Mouse (Mus musculus): ENCODE data around the gene Pim1. TPM values are rescaled to one million over a fixed set of nuclear protein-coding genes. Genes with fewer than 3 reads are reported as not detected.
"Not testable (repeated sequence)": the region's sequence is repeated elsewhere in the genome, so short reads cannot be mapped to it uniquely, and the experiment has no call there.

The Pim1 gene
- polyA plus RNA-seq, 1 experiment from 2014 or later = 47.0 TPM

GRCm38 (mm10) chr17:29450899-29451840 is 39.4 kb upstream of the Pim1 start:
- H3K27me3 ChIP-seq (replicated peaks; ENCODE audit: control insufficient read depth, insufficient read depth, low read length) = no peaks in the 10 kb centered on the region
- H3K4me2 ChIP-seq = peak overlapping the region; percentile 43
- peaks cover 38% of the 10 kb centered on the region for H3K4me1 ChIP-seq (replicated peaks; ENCODE audit: control insufficient read depth, insufficient read depth, low read length)
- no peak for ATAC-seq (replicated peaks; ENCODE audit: low FRiP score)
- peaks cover 4% of the 10 kb centered on the region; the same call in 1 of the 2 replicates for H3K9me3 ChIP-seq (ENCODE audit: control insufficient read depth, low read length)
- no peak overlapping the region for H3K9ac ChIP-seq (ENCODE audit: low read depth, low read length)
- no peak overlapping the region for H3K4me3 ChIP-seq (ENCODE audit: low read depth, low read length)
- 21% methylated on average over 34 of the region's 34 CpGs for WGBS
- H3K36me3 ChIP-seq (ENCODE audit: control insufficient read depth, insufficient read depth, low read length) = no peaks in the 10 kb centered on the region
- peak; percentile 71 for DNase-seq (ENCODE audit: low spot score)
- peak overlapping the region; percentile 71 for H3K27ac ChIP-seq (ENCODE audit: low read depth, low read length)

- no peak overlapping the region for H3K27ac ChIP-seq (ENCODE audit: low read depth, low read length)
- no peak overlapping the region for H3K4me3 ChIP-seq (ENCODE audit: low read depth, low read length)
- H3K9me3 ChIP-seq (ENCODE audit: control insufficient read depth, low read length) = peaks cover 4% of the 10 kb centered on the region; the same call in 1 of the 2 replicates
- H3K27me3 ChIP-seq (replicated peaks; ENCODE audit: control insufficient read depth, insufficient read depth, low read length) = no peaks in the 10 kb centered on the region
- no peak overlapping the region for H3K9ac ChIP-seq (ENCODE audit: low read depth, low read length)
- no peak for ATAC-seq (replicated peaks; ENCODE audit: low FRiP score)
- H3K36me3 ChIP-seq (ENCODE audit: control insufficient read depth, insufficient read depth, low read length) = no peaks in the 10 kb centered on the region
- H3K4me2 ChIP-seq = 0 out of 2 replicates have a peak overlapping the region, but pooled peaks have one; percentile 6
- WGBS = 48% methylated on average over 8 of the region's 8 CpGs
- DNase-seq (ENCODE audit: low spot score) = no peak
- peaks cover 36% of the 10 kb centered on the region for H3K4me1 ChIP-seq (replicated peaks; ENCODE audit: control insufficient read depth, insufficient read depth, low read length)
Observed at GRCm38 (mm10) chr17:29451841-29452210, 38.7 kb upstream of the Pim1 start.

- not testable (repeated sequence) for H3K36me3 ChIP-seq (ENCODE audit: control insufficient read depth, insufficient read depth, low read length); H3K9ac ChIP-seq (ENCODE audit: low read depth, low read length); H3K4me2 ChIP-seq; H3K27ac ChIP-seq (ENCODE audit: low read depth, low read length); ATAC-seq (replicated peaks; ENCODE audit: low FRiP score); DNase-seq (ENCODE audit: low spot score); H3K27me3 ChIP-seq (replicated peaks; ENCODE audit: control insufficient read depth, insufficient read depth, low read length); H3K9me3 ChIP-seq (ENCODE audit: control insufficient read depth, low read length); H3K4me3 ChIP-seq (ENCODE audit: low read depth, low read length)
- H3K4me1 ChIP-seq (replicated peaks; ENCODE audit: control insufficient read depth, insufficient read depth, low read length) = peaks cover 26% of the 10 kb centered on the region
- 100% methylated on average over 2 of the region's 3 CpGs for WGBS
Observed at GRCm38 (mm10) chr17:29454119-29454518, 36.4 kb upstream of the Pim1 start.

- peaks cover 29% of the 10 kb centered on the region for H3K4me1 ChIP-seq (replicated peaks; ENCODE audit: control insufficient read depth, insufficient read depth, low read length)
- no peak overlapping the region for H3K9ac ChIP-seq (ENCODE audit: low read depth, low read length)
- 78% methylated on average over 9 of the region's 9 CpGs for WGBS
- H3K4me3 ChIP-seq (ENCODE audit: low read depth, low read length) = no peak overlapping the region
- H3K27me3 ChIP-seq (replicated peaks; ENCODE audit: control insufficient read depth, insufficient read depth, low read length) = peaks cover 18% of the 10 kb centered on the region
- H3K36me3 ChIP-seq (ENCODE audit: control insufficient read depth, insufficient read depth, low read length) = no peaks in the 10 kb centered on the region
- DNase-seq (ENCODE audit: low spot score) (no peak), ATAC-seq (replicated peaks; ENCODE audit: low FRiP score) (no peak)
- H3K27ac ChIP-seq (ENCODE audit: low read depth, low read length) = no peak overlapping the region
- H3K4me2 ChIP-seq = no peak overlapping the region
- H3K9me3 ChIP-seq (ENCODE audit: control insufficient read depth, low read length) = peaks cover 4% of the 10 kb centered on the region; the same call in 1 of the 2 replicates
Observed at GRCm38 (mm10) chr17:29455411-29456120, 35.0 kb upstream of the Pim1 start.

GRCm38 (mm10) chr17:29456476-29456875 is 34.1 kb upstream of the Pim1 start:
- no peaks in the 10 kb centered on the region for H3K36me3 ChIP-seq (ENCODE audit: control insufficient read depth, insufficient read depth, low read length)
- H3K9me3 ChIP-seq (ENCODE audit: control insufficient read depth, low read length) = peaks cover 4% of the 10 kb centered on the region; the same call in 1 of the 2 replicates
- ATAC-seq (replicated peaks; ENCODE audit: low FRiP score) (no peak), DNase-seq (ENCODE audit: low spot score) (no peak)
- no peak overlapping the region for H3K4me3 ChIP-seq (ENCODE audit: low read depth, low read length)
- peaks cover 22% of the 10 kb centered on the region for H3K27me3 ChIP-seq (replicated peaks; ENCODE audit: control insufficient read depth, insufficient read depth, low read length)
- no peak overlapping the region for H3K4me2 ChIP-seq
- no peak overlapping the region for H3K9ac ChIP-seq (ENCODE audit: low read depth, low read length)
- WGBS = 94% methylated on average over 4 of the region's 4 CpGs
- H3K27ac ChIP-seq (ENCODE audit: low read depth, low read length) = no peak overlapping the region
- H3K4me1 ChIP-seq (replicated peaks; ENCODE audit: control insufficient read depth, insufficient read depth, low read length) = peaks cover 20% of the 10 kb centered on the region

- DNase-seq (ENCODE audit: low spot score) (no peak), ATAC-seq (replicated peaks; ENCODE audit: low FRiP score) (no peak)
- 80% methylated on average over 2 of the region's 2 CpGs for WGBS
- Histone ChIP-seq H3K36me3 (ENCODE audit: control insufficient read depth, insufficient read depth, low read length) (no peaks in the 10 kb centered on the region), H3K4me3 (ENCODE audit: low read depth, low read length) (no peak overlapping the region), H3K27me3 (replicated peaks; ENCODE audit: control insufficient read depth, insufficient read depth, low read length) (peaks cover 22% of the 10 kb centered on the region), H3K4me1 (replicated peaks; ENCODE audit: control insufficient read depth, insufficient read depth, low read length) (peaks cover 19% of the 10 kb centered on the region), H3K9ac (ENCODE audit: low read depth, low read length) (no peak overlapping the region), H3K4me2 (no peak overlapping the region), H3K27ac (ENCODE audit: low read depth, low read length) (no peak overlapping the region), H3K9me3 (ENCODE audit: control insufficient read depth, low read length) (peaks cover 4% of the 10 kb centered on the region; the same call in 1 of the 2 replicates)
Observed at GRCm38 (mm10) chr17:29456926-29457325, 33.6 kb upstream of the Pim1 start.

GRCm38 (mm10) chr17:29457795-29458560 is 32.6 kb upstream of the Pim1 start:
- no peak overlapping the region for H3K27ac ChIP-seq (ENCODE audit: low read depth, low read length)
- peaks cover 4% of the 10 kb centered on the region; the same call in 1 of the 2 replicates for H3K9me3 ChIP-seq (ENCODE audit: control insufficient read depth, low read length)
- no peak overlapping the region for H3K9ac ChIP-seq (ENCODE audit: low read depth, low read length)
- H3K4me3 ChIP-seq (ENCODE audit: low read depth, low read length) = no peak overlapping the region
- no peak overlapping the region for H3K4me2 ChIP-seq
- no peaks in the 10 kb centered on the region for H3K36me3 ChIP-seq (ENCODE audit: control insufficient read depth, insufficient read depth, low read length)
- H3K4me1 ChIP-seq (replicated peaks; ENCODE audit: control insufficient read depth, insufficient read depth, low read length) = peaks cover 19% of the 10 kb centered on the region
- ATAC-seq (replicated peaks; ENCODE audit: low FRiP score) = no peak
- H3K27me3 ChIP-seq (replicated peaks; ENCODE audit: control insufficient read depth, insufficient read depth, low read length) = peaks cover 25% of the 10 kb centered on the region
- DNase-seq (ENCODE audit: low spot score) = no peak
- WGBS = 51% methylated on average over 11 of the region's 11 CpGs
